Mouse (Mus musculus) frontal cortex, adult (tissue): ENCODE results near the gene Kcnk1.

Experiments
- ATAC-seq: cut with Nextera tagmentation; 2 replicates; pipeline ENCODE4 v1.9.2; 2017; ENCODE audit warnings: mild to moderate bottlenecking, moderate library complexity, mixed read lengths; ENCODE audit not compliant: low TSS enrichment

Gene Kcnk1

DNA sequence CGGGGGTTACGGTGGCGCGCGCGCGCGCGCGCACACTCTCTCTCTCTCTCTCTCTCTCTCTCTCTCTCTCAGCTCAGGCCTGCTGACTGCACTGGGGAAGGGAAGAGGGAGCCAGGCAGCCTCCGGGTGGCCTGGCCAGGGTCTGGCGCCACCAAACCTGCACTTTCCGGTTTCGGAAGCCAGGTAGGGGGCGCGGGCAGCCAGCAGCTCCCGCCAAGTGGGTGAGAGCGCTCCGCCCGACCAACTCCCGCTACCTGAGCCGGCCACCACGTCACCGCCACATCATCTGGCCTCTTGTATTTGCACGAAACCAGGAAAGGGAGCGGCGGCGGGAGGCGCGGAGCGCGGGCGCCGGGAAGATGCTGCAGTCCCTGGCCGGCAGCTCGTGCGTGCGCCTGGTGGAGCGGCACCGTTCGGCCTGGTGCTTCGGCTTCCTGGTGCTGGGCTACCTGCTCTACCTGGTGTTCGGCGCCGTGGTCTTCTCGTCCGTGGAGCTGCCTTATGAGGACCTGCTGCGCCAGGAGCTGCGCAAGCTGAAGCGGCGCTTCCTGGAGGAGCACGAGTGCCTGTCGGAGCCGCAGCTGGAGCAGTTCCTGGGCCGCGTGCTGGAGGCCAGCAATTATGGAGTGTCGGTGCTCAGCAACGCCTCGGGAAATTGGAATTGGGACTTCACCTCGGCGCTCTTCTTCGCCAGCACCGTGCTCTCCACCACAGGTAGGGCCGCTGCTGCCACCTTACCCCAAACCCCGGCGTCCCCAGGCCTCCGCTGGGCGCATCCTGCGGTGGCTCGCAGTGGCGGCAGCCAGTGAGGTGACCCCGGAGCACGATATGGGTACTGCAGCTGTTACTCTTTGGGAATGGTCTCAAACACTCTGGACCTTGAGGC, at the start of gene Kcnk1:
Gene Kcnk1, plus strand, starts transcription at position 70 of the 886 bp plus-strand sequence.
- peak; percentile 72 for ATAC-seq

DNA sequence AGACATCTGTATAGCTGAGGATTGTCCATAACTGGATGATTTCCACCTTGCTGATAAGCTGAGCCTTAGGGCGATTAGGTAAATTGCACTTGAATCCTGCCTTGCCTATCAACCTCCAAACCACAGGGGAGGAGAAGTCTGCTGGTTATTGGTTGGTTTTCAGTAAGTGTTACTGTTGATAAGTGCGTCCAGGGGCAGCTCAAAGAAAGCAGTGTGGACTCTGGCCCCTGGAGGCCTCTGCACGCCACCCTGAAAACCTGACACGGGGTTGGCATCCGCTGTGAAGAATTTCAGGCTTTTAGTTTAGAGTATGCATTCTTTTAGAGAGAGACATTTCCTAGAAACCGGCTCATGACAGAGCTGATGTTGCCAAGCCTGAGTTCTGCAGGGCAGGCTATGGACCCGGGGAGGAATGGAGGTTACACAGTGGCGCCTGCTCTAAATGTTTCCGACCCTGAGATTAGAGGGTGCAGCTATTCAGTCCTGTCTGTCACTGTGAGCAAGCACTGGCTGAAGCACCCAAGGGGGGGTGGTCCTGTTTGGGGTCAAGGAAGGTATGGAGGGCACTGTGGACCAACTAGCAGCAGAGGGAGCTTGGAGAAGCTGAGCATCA, 46.2 kb upstream of the Kcnk1 start:
- ATAC-seq, result no peak

DNA sequence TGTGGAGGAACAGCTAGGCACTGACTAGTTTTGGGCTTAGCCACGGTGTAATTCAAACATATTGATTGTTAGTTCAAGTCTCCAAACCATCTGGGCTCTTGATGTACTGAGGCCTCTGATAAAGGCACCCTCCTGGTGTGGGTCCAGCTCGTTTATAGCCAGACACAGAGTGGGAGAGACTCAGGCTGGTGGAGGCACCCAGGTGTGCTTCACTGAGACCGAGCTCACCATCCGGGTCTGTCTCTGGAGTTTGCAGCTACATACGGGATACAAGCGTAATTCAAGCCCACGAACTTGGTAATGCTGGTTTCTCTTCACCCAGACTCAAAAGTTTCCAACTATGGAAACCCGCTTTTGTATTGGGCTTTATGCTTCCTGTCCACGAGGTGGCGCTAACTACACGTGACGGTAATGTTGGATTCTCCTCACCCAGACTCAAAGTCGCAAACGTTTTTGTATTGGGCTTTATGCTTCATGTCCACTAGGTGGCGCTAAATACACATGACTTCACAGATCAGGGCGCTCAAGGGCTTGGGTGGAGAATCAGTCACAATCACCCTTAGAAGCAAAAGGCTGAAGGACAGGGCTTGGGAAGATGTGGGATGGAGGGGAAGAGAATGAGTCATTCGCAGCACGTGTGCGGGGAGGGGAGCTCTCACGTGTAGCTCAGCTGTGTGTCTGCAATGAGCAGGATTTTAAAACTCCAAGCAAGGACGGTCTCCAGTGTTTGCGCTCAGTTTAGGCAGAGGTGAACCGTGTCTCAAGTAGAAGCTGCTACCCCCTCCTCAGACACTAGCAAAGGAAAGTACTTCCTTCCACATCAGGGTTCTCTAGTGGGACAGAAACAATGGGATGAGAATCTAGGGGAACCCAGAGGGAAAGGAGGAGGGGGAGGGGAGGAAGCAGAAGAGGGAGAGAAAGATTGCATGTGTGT, 44.7 kb upstream of the Kcnk1 start:
- peak; percentile 87 for ATAC-seq

DNA sequence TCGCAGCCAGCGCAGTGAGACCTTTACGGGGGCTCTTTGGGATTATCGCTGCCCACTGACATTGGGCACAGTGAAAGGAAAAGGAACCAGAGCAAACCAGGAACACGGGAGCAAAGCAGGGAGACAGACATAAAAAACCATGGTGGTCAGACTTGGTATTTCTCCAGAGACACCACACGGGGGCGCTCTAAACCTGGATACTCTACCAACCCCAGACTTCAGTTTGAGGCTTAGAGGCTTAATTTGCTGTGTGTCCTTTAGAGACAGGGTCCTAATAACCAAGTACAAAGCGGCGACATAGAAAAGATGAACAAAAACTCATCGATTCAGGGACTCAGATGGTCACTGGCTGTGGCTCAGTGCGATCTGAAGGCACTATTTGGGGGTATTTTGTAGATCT, 39.3 kb upstream of the Kcnk1 start:
- ATAC-seq, result peak; percentile 45

GRCm38 (mm10) chr8:125956796-125957195, 38.2 kb upstream of the Kcnk1 start:
- ATAC-seq, result no peak

DNA sequence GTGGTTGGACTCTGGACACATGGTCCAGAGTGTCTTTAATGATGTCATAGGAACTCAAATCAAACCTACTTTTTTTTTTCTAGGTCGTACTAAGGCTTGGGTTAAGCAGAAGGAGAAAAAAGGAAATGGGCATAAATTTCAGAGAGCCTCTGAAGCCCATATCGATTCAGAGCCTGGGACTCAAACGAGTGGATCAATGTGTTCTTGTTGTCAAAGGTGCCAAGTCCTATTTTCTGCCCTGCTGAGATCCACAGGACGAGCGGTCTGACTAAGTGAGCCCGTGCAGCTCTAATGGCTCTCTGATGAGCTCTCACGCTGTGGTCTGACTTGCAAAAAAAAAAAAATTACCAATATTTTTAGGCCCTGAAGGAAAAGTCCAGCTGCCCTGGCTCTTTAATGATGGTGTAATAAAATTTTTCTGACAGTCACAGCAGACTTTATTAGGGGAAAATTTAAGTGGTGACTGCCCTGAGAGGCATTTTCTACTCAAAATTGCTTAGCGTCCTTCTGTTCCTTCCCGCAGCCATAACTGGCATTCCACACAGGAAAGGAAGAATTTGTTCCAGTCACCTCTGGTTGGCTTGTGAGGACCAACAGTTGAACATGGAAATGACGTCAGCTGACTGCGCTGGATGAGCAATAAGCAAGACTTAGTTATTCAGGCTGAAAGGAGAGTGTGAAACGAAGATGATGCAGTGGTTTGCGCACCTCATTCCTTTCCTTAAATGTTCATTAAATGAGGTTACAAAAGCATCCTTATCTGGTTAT, 37.6 kb upstream of the Kcnk1 start:
- ATAC-seq, result no peak

DNA sequence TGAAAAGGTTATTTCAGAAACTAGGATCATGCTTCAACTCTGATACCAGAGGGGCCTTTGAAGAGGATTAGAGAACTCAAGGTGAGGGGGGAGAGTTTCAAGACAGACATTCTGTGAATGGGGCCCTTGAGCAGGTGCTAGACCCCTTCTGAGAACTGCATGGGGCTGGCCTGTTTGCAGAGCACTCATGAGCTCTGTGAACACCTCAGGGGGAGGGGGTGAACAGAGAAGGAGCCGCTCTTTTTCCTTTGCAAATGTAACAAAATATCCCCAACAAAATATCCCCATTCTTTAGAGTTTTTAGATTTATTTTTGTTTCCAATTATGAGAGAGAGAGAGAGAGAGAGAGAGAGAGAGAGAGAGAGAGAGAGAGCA, 37.0 kb upstream of the Kcnk1 start:
- no peak for ATAC-seq

- ATAC-seq, result peak; percentile 87
These were observed 35.6 kb upstream of the Kcnk1 start for GRCm38 (mm10) chr8:125959363-125959771.

- ATAC-seq, result peak; percentile 60
These were observed 34.9 kb upstream of the Kcnk1 start for GRCm38 (mm10) chr8:125960037-125960436.

DNA sequence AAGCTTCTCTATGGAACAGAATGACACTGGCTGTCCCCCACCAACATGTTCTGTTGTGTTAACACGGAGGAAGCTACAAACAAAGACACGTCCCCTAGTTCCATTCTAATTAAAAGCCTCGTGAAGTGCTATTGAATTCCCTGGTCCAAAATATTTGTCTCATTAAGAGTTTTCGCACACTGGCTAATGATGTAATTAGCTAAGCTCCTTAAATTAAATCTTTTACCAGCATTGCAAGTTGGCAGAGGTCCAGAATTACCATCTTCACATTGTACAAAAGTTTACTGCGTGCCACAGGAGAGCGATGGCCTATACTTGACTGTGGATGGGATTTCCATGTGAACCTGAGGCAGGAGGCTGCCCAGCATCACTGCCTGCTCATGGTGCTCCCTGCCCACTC, 33.2 kb upstream of the Kcnk1 start:
- ATAC-seq, result no peak

DNA sequence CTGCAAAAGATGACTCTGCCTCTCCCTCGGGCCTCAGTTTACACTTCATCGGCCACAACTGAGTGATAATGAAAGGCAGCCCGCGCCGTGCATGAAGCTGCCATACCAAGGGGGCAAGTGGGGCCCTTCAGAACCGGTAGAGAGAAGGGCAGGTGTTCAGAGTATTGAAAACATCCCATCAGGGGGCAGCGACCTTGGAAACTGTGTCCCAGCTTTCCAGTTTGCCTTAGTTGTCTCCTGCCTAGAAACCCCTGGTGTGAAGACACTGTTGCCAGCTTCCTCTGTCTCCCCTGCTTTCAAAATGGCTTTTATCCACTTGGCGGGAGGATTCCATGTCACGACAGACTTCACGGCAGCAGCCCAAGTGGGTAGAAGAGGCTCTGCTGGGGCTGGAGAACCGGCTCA, 31.2 kb upstream of the Kcnk1 start:
- no peak for ATAC-seq

GRCm38 (mm10) chr8:125971336-125971735, 23.6 kb upstream of the Kcnk1 start:
- peak; percentile 97 for ATAC-seq

- no peak for ATAC-seq
These were observed 19.0 kb upstream of the Kcnk1 start for GRCm38 (mm10) chr8:125975981-125976380.

- ATAC-seq, result no peak
These were observed 14.1 kb upstream of the Kcnk1 start for GRCm38 (mm10) chr8:125980826-125981225.

GRCm38 (mm10) chr8:125983515-125983914, 11.5 kb upstream of the Kcnk1 start:
- ATAC-seq, result no peak

GRCm38 (mm10) chr8:125984140-125984539, 10.8 kb upstream of the Kcnk1 start:
- no peak for ATAC-seq

DNA sequence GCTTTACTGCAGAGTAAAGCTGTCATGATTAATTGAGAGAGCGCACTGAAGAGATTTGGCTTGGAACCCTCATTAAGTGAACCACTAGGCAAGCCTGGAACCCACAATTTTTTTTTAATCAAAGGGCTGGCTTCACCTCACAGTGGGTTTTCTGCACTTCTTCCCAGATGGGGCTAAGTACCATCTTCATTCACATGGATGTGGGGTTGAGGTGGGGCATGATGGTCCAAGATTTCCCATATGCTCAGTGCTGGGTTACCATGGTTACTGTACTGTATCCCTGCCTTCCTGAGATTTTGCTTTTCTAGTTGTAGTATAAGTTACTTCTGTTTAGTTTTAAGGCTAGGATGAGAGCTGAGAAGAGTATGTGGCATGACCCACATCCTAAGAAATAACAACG, 9.6 kb upstream of the Kcnk1 start:
- no peak for ATAC-seq

DNA sequence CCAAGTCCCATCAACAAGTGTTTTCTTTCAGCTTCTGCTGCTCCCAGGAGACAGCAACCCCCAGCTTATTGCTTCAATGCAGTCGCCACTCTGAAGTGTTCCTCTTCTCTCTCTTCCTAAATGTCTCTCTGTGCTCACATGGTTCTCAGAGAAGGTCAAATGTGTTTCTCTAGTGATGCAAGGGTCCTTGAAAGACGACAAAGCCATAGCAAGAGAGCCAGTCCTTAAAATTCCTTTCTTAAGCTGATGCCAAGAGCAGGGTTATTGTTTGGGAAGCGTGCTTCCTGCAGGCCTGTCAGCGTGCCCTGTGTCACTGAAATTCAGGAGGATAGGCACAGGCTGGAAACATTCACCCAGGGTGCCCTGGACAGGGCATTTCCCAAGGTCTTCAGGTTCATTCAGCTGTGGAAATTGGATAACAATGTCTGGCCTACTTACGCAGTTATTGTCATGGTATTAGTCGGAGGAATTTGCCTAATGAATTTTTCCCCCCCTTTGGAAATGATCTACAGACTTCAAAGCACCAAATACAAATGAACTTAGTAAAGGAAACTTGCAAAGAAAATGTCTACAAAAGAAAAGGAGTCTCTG, 7.9 kb upstream of the Kcnk1 start:
- ATAC-seq, result no peak

GRCm38 (mm10) chr8:125987996-125988395, 7.0 kb upstream of the Kcnk1 start:
- no peak for ATAC-seq

- no peak for ATAC-seq
These were observed 1.3 kb upstream of the Kcnk1 start for GRCm38 (mm10) chr8:125993636-125994035.
